Mouse (Mus musculus) CH12.LX (cell line): ENCODE results near the gene Rad1. TPM values are rescaled to one million over a fixed set of nuclear protein-coding genes. Genes with fewer than 3 reads are reported as not detected.

Source experiments
- DNase-seq: peaks from one replicate; pipeline ENCODE4 v3.0.0-alpha.2; 2013; ENCODE audit errors: extremely low read depth
- H3K27ac ChIP-seq: 2 replicates; pipeline ENCODE4 v1.5.1; 2012; ENCODE audit warnings: low read depth, mild to moderate bottlenecking, control low read depth, moderate library complexity; ENCODE audit not compliant: insufficient read depth
- H3K27me3 ChIP-seq: replicated peaks from 2 replicates; pipeline ENCODE3; 2012; ENCODE audit warnings: inconsistent platforms
- H3K36me3 ChIP-seq, 2 experiments: replicated peaks in 1 of 2; 2 replicates each; pipeline versions ENCODE3 to v1.6.1; 2012; ENCODE audit warnings: inconsistent platforms in 1 of 2, low read length in 1 of 2, mild to moderate bottlenecking in 1 of 2, mixed read lengths in 1 of 2, moderate library complexity in 1 of 2; ENCODE audit not compliant: control insufficient read depth in 1 of 2, insufficient read depth in 1 of 2
- H3K4me1 ChIP-seq, 2 experiments: 2 replicates each; pipeline ENCODE4 v1.6.1; 2012; ENCODE audit warnings: inconsistent platforms in 1 of 2, moderate library complexity in 1 of 2; ENCODE audit not compliant: insufficient read depth in 2 of 2, control insufficient read depth in 1 of 2
- H3K4me2 ChIP-seq: 2 replicates; pipeline ENCODE4 v1.6.1; 2012; ENCODE audit warnings: low read depth, mild to moderate bottlenecking, control low read depth; ENCODE audit not compliant: poor library complexity, insufficient read depth, severe bottlenecking
- H3K4me3 ChIP-seq, 3 experiments: fragments of 150-350 bp in 1 of 3; sonication (generic) in 1 of 3; replicated peaks in 1 of 3; 2 replicates each; pipeline versions ENCODE3 to v1.5.1; 2011 to 2012; ENCODE audit warnings: low read depth in 2 of 3, low read length in 2 of 3, mild to moderate bottlenecking in 2 of 3, moderate library complexity in 2 of 3, control low read depth in 1 of 3, improper control_type of control experiment in 1 of 3, inconsistent platforms in 1 of 3, mixed read lengths in 1 of 3; ENCODE audit not compliant: poor library complexity in 1 of 3
- H3K79me2 ChIP-seq: replicated peaks from 2 replicates; pipeline ENCODE4 v1.6.1; 2012; ENCODE audit warnings: mild to moderate bottlenecking, moderate library complexity; ENCODE audit not compliant: control insufficient read depth, poor library complexity, insufficient read depth, severe bottlenecking; ENCODE audit errors: extremely low read depth
- H3K9ac ChIP-seq: 2 replicates; pipeline ENCODE4 v1.6.1; 2012; ENCODE audit warnings: low read depth, mild to moderate bottlenecking, control low read depth, moderate library complexity; ENCODE audit not compliant: insufficient read depth
- H3K9me3 ChIP-seq: replicated peaks from 2 replicates; pipeline ENCODE3; 2012; ENCODE audit warnings: low read length, inconsistent platforms, mixed read lengths
- BHLHE40 ChIP-seq: IDR thresholded peaks from 2 replicates; pipeline ENCODE4 v1.6.1; 2011; ENCODE audit warnings: mild to moderate bottlenecking, low read depth, low read length, improper control_type of control experiment
- CHD1 ChIP-seq: IDR thresholded peaks from 2 replicates; pipeline ENCODE4 v1.6.1; 2012; ENCODE audit warnings: low read depth, low read length, improper control_type of control experiment, inconsistent platforms
- CTCF ChIP-seq, 2 experiments: IDR thresholded peaks in 1 of 2; conservative IDR thresholded peaks in 1 of 2; 2 replicates each; pipeline ENCODE4 v1.5.1; 2011 to 2012; ENCODE audit warnings: low read depth in 2 of 2, low read length in 2 of 2, improper control_type of control experiment in 1 of 2, inconsistent platforms in 1 of 2, mild to moderate bottlenecking in 1 of 2, moderate library complexity in 1 of 2
- ELF1 ChIP-seq: IDR thresholded peaks from 2 replicates; pipeline ENCODE4 v1.6.1; 2014; ENCODE audit warnings: low read depth, mild to moderate bottlenecking, inconsistent platforms, low read length, improper control_type of control experiment
- EP300 ChIP-seq: IDR thresholded peaks from 2 replicates; pipeline ENCODE4 v1.6.1; 2011; ENCODE audit warnings: low read length, improper control_type of control experiment
- ETS1 ChIP-seq: conservative IDR thresholded peaks from 2 replicates; pipeline ENCODE4 v1.6.1; 2012; ENCODE audit warnings: low read depth, mild to moderate bottlenecking, inconsistent platforms, low read length, improper control_type of control experiment, moderate library complexity
- GABPA ChIP-seq: IDR thresholded peaks from 2 replicates; pipeline ENCODE4 v1.6.1; 2012; ENCODE audit warnings: low read depth, low read length, improper control_type of control experiment, inconsistent platforms; ENCODE audit not compliant: insufficient replicate concordance
- HCFC1 ChIP-seq: IDR thresholded peaks from 2 replicates; pipeline ENCODE4 v1.6.1; 2012; ENCODE audit warnings: low read depth, mild to moderate bottlenecking, inconsistent platforms, low read length, improper control_type of control experiment
- IRF4 ChIP-seq: IDR thresholded peaks from 2 replicates; pipeline ENCODE4 v1.6.1; 2014; ENCODE audit warnings: low read depth, mild to moderate bottlenecking, inconsistent platforms, low read length, improper control_type of control experiment
- JUN ChIP-seq: IDR thresholded peaks from 2 replicates; pipeline ENCODE4 v1.6.1; 2011; ENCODE audit warnings: low read depth, mild to moderate bottlenecking, low read length, improper control_type of control experiment, moderate library complexity; ENCODE audit not compliant: insufficient read depth
- MAX ChIP-seq: IDR thresholded peaks from 2 replicates; pipeline ENCODE4 v1.6.1; 2011; ENCODE audit warnings: low read length, improper control_type of control experiment
- MAZ ChIP-seq: IDR thresholded peaks from 2 replicates; pipeline ENCODE4 v1.6.1; 2012; ENCODE audit warnings: low read depth, mild to moderate bottlenecking, inconsistent platforms, low read length, improper control_type of control experiment, moderate library complexity
- MEF2A ChIP-seq: IDR thresholded peaks from 2 replicates; pipeline ENCODE4 v1.6.1; 2014; ENCODE audit warnings: low read depth, mild to moderate bottlenecking, inconsistent platforms, low read length, improper control_type of control experiment, borderline replicate concordance
- MXI1 ChIP-seq: IDR thresholded peaks from 2 replicates; pipeline ENCODE4 v1.6.1; 2011; ENCODE audit warnings: mild to moderate bottlenecking, low read depth, low read length, improper control_type of control experiment
- NRF1 ChIP-seq: IDR thresholded peaks from 2 replicates; pipeline ENCODE4 v1.6.1; 2014; ENCODE audit warnings: low read depth, mild to moderate bottlenecking, inconsistent platforms, low read length, improper control_type of control experiment, moderate library complexity
- PAX5 ChIP-seq: IDR thresholded peaks from 2 replicates; pipeline ENCODE4 v1.6.1; 2012; ENCODE audit warnings: low read length, inconsistent platforms, mixed read lengths
- POLR2A ChIP-seq: IDR thresholded peaks from 2 replicates; pipeline ENCODE4 v1.6.1; 2011; ENCODE audit warnings: low read depth, mild to moderate bottlenecking, improper control_type of control experiment, low read length
- RAD21 ChIP-seq: IDR thresholded peaks from 2 replicates; pipeline ENCODE4 v1.6.1; 2011; ENCODE audit warnings: low read depth, mild to moderate bottlenecking, low read length, improper control_type of control experiment, moderate library complexity
- SIN3A ChIP-seq: IDR thresholded peaks from 2 replicates; pipeline ENCODE4 v1.6.1; 2012; ENCODE audit warnings: low read length, improper control_type of control experiment, inconsistent platforms
- SMC3 ChIP-seq: IDR thresholded peaks from 2 replicates; pipeline ENCODE4 v1.6.1; 2011; ENCODE audit warnings: low read depth, low read length, improper control_type of control experiment
- TCF12 ChIP-seq: IDR thresholded peaks from 2 replicates; pipeline ENCODE4 v1.6.1; 2014; ENCODE audit warnings: low read depth, mild to moderate bottlenecking, inconsistent platforms, low read length, improper control_type of control experiment
- UBTF ChIP-seq: IDR thresholded peaks from 2 replicates; pipeline ENCODE4 v1.6.1; 2012; ENCODE audit warnings: low read depth, mild to moderate bottlenecking, inconsistent platforms, low read length, improper control_type of control experiment, moderate library complexity
- USF1 ChIP-seq: IDR thresholded peaks from 2 replicates; pipeline ENCODE4 v1.6.1; 2014; ENCODE audit warnings: low read depth, mild to moderate bottlenecking, inconsistent platforms, low read length, improper control_type of control experiment
- USF2 ChIP-seq: conservative IDR thresholded peaks from 2 replicates; pipeline ENCODE4 v1.6.1; 2011; ENCODE audit warnings: low read depth, low read length, improper control_type of control experiment
- ZC3H11A ChIP-seq: IDR thresholded peaks from 2 replicates; pipeline ENCODE4 v1.6.1; 2012; ENCODE audit warnings: low read depth, mild to moderate bottlenecking, inconsistent platforms, low read length, improper control_type of control experiment
- ZKSCAN1 ChIP-seq: IDR thresholded peaks from 2 replicates; pipeline ENCODE4 v1.6.1; 2012; ENCODE audit warnings: low read depth, inconsistent platforms, low read length, improper control_type of control experiment, borderline replicate concordance
- ZNF384 ChIP-seq: IDR thresholded peaks from 2 replicates; pipeline ENCODE4 v1.6.1; 2012; ENCODE audit warnings: low read depth, low read length, improper control_type of control experiment, inconsistent platforms
- dilution Hi-C: fragments of 300-500 bp; cut with MboI; formaldehyde crosslinking; loops from 2 replicates; pipeline ENCODE4 v1.14.3; 2020; ENCODE audit warnings: low sequenced_read_pairs; ENCODE audit not compliant: extremely low pct_unique_long_range_greater_than_20kb, extremely low pct_ligation_motif_present
- in situ Hi-C: fragments of 300-500 bp; cut with MboI; formaldehyde crosslinking; loops from 3 replicates; pipeline ENCODE4 v1.14.3; 2019; ENCODE audit warnings: low sequenced_read_pairs, low pct_ligation_motif_present, low pct_unique_long_range_greater_than_20kb, mixed read lengths
- polyA plus RNA-seq: library from polyadenylated mRNA; unstranded; fragments of >175 nt; gene quantifications from 2 replicates; pipeline ENCODE4 v1.2.1, GENCODE M21; 2012; ENCODE audit warnings: low read depth; ENCODE audit not compliant: insufficient read length
- total RNA-seq, 2 experiments: library from RNA; depleted of rRNA; stranded (reverse); fragments of 300-350 nt in 1 of 2; fragments of >200 nt in 1 of 2; gene quantifications; 2 replicates each; pipeline ENCODE4 v1.2.3; 2012 to 2014

The Rad1 gene
- total and polyA plus RNA-seq, 3 experiments: 34.0 to 92.8 (median 37.6) TPM

DNA sequence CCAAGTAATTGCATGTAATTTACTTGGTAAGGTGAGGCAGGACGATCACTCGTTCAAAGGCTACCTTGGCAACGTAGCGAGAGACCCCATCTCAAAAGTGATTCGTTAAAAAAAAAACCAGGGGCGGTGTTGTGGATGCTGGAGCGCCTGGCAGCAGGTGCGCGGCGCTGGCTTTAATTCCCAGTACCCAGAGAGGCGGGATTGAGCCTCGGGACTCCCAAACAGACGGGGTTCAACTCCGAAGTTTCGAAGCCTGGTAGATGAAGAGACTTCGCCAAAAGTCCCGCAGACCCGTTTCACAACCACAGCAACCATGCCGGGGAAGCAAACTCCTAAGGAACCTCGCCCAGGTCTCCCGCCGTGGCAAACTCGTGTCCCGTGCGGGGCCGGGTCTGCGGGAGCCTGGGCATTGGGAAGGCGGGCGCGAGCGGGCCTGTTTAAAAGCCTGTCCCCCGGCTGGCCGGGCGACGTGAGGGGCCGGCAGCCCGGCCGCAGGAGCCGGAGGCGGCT, 16.1 kb upstream of the Rad1 start:
- peaks cover 0 to 10% of the 10 kb centered on the region in 2 experiments for H3K36me3 ChIP-seq
- DNase-seq: peak; percentile 16

DNA sequence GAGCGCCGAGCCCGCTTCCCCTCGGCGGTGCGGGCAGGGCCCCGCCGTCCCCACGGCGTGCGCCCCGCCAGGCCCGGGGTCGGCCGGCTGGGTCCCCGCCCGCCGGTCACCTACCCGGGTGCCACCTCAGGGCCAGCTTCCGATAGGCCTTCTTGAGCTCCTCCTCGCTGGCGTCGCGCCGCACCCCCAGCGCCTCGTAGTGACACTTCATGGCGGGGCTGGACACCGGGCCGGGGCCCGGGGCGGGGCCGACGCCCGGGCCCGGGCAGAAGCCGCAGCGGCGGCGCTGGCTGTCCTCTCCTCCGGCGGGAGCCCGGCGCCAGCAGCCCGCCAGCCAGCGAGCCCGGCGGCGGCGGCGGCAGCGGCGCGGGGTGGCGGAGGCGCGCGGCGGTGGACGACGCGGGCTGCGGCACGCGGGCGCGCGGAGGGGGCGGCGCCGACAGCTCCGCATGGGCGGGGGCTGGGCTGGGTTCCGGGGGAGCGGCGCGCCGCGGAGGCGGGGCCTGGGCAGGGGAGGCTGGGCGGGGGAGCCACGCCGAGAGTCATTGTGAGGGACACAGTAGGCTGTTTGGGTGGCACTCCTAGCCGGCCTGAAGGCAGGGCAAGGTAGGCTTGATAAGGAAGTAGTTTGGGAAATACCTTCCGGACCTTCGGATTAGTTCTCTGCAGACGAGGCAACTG, 15.5 kb upstream of the Rad1 start, which contains the start of gene Dnajc21:
Dnajc21 (minus strand) TSS at position 366 of the 681 bp plus-strand sequence.
- TF ChIP-seq USF1 (no peak), TCF12 (peak; percentile 18; the same call in 1 of the 2 replicates), ETS1 (no peak), MXI1 (peak; percentile 48), MEF2A (no peak), POLR2A (peak; percentile 75), CTCF (conservative IDR thresholded peaks at IDR 0.05 in 1 of 2, IDR thresholded peaks at IDR 0.05 in 1 of 2; ENCODE audit: low read depth in 2 of 2, low read length in 2 of 2) (no peak), MAZ (0 out of 2 replicates have a peak, but pooled peaks have one; percentile 27), PAX5 (no peak), SIN3A (no peak), ZNF384 (no peak), UBTF (peak; percentile 81; the same call in 1 of the 2 replicates), IRF4 (no peak), HCFC1 (no peak; the same call in 1 of the 2 replicates), GABPA (no peak), ZKSCAN1 (peak; percentile 43), JUN (no peak), RAD21 (no peak), BHLHE40 (0 out of 2 replicates have a peak, but pooled peaks have one; percentile 4), NRF1 (no peak), SMC3 (no peak), CHD1 (no peak), ZC3H11A (no peak)
- Histone ChIP-seq H3K4me2 (peak within 1 kb of the TSS; percentile 91), H3K79me2 (peaks cover 19% of the 10 kb centered on the region), H3K27ac (no peak within 1 kb of the TSS), H3K4me3 (peak within 1 kb of the TSS; percentile 78 to 87 (median 81)), H3K36me3 (peaks cover 3 to 13% of the 10 kb centered on the region in 2 experiments), H3K9me3 (no peaks in the 10 kb centered on the region), H3K9ac (peak within 1 kb of the TSS; percentile 98), H3K4me1 (peaks cover 4 to 19% of the 10 kb centered on the region in 2 experiments), H3K27me3 (no peaks in the 10 kb centered on the region)
- in situ Hi-C loops: no loop called here
- peak; percentile 61 for DNase-seq
- dilution Hi-C loops: no loop called here

More for the DNA sequence above, 16.1 kb upstream of the Rad1 start:
- in situ Hi-C loops: no loop called here
- no peak overlapping the region for H3K27ac ChIP-seq
- peak overlapping the region; percentile 98 for H3K9ac ChIP-seq
- TF ChIP-seq ETS1 (no peak), CTCF (conservative IDR thresholded peaks at IDR 0.05 in 1 of 2, IDR thresholded peaks at IDR 0.05 in 1 of 2; ENCODE audit: low read depth in 2 of 2, low read length in 2 of 2) (no peak), USF2 (no peak), MAX (peak; percentile 38; the same call in 1 of the 2 replicates), MXI1 (peak; percentile 49; the same call in 1 of the 2 replicates), EP300 (no peak), ELF1 (no peak), HCFC1 (no peak; the same call in 1 of the 2 replicates), ZNF384 (0 out of 2 replicates have a peak, but pooled peaks have one; percentile 6), BHLHE40 (peak; percentile 7; the same call in 1 of the 2 replicates)
- H3K9me3 ChIP-seq: no peaks in the 10 kb centered on the region
- peak overlapping the region; percentile 78 to 87 (median 81) for H3K4me3 ChIP-seq
- H3K79me2 ChIP-seq: peaks cover 19% of the 10 kb centered on the region
- peaks cover 4 to 19% of the 10 kb centered on the region in 2 experiments for H3K4me1 ChIP-seq
- peak overlapping the region; percentile 91 for H3K4me2 ChIP-seq
- dilution Hi-C loops: no loop called here
- no peaks in the 10 kb centered on the region for H3K27me3 ChIP-seq
